Mouse (Mus musculus) yolk sac, embryonic 10.5 days (tissue): ENCODE results near the gene Nsun7.

Experiments
- DNase-seq: peaks from one replicate; pipeline ENCODE4 v3.0.0-alpha.2; 2017; ENCODE audit warnings: low spot score

Gene Nsun7

DNA sequence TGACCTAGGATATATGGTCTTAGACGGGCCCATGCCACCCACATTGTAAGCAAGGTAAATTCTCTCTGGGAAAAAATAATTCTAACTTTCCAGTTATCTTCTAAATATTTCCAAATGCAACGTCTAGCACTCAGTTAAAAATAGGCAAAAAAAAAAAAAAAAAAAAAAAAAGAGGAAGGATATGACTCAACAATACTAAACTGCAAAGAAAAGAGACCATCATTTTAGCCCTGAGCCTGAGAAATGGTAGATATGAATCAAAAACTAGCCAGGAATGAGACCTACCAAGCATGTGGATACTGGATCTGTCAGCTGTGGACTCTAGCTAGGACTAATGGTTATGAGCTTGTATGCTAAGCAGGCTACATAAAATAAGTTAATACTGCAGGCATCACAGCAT, 20.0 kb downstream of the Nsun7 start:
- no peak for DNase-seq

DNA sequence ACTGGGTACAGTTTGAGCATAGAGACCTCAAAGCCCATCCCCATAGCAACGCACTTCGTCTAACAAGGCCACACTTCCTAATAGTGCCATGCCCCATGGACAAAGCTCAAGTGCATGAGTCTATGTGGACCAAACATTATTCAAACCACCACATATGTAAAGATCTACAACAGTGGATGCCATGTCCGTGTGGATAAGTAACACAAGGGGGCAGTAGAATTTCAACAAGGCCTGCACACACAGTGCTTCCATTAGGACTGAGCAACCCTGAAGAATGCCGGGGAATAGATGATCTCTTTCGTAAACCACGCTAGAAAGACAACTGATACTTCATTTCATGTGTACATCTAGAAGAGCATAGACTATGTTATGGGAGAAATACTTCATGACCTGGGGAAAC, 21.0 kb downstream of the Nsun7 start:
- DNase-seq, result no peak

DNA sequence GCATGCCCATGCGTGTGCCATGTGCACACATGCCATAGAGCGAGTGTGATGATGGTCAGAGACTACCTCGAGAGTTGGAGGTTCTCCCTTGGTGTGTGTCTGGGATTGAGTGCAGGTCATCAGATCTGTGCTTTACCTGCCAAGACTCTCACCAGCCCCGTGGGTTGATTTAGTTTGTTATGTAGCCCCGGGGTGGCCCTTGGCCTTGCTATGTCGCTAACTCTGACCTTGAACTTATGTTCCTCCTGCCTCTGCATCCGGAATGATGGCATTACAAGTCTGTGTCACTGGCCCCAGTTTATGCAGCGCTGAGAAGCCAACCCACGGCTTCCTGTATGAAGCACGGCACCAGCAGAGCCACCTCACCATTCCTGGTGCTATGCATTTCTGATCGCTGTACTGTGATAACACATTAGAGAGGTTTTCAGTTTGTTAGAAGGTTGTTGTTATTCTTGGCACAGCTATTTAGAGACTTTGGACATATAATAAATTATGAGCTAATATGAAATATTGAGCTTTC, 34.5 kb downstream of the Nsun7 start:
- no peak for DNase-seq

DNA sequence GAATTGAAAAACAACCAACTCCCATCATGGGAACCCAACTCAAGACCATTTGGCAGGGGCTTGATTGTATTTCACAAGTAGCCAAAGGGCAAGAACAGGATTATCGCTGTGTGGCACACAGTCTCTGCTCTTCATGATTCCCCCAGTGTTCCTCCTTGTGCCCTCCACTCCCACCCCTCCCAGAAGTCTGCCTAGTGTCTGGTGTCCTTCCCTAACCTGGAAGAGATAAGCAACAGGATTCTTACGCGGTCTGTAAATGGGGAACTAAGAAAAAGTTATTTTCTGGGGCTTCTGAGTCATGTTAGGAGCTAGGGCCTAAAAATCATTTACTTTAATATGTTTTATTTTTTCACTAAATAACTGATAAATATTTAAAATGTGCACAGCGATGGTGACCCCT, 35.3 kb downstream of the Nsun7 start:
- DNase-seq, result no peak

DNA sequence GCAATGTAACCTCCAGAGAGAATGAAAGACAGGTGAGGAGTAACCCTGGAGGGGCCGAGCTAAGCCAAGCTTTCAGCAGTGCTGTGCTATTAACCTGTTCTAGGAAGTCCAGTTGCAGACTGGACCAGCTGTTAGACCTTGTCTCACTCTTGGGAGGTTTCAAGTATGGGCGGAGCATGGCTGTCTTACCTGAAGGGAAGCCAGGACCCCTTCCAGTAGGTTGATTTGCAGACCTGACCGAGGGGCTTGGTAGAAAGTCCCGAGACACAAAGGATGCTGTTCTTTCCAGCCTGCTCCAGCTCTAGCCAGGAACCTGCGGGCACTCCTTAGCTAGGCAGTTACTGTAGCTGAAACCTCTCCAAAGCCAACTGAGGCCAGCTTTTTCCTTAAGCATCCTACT, 36.4 kb downstream of the Nsun7 start:
- no peak for DNase-seq

DNA sequence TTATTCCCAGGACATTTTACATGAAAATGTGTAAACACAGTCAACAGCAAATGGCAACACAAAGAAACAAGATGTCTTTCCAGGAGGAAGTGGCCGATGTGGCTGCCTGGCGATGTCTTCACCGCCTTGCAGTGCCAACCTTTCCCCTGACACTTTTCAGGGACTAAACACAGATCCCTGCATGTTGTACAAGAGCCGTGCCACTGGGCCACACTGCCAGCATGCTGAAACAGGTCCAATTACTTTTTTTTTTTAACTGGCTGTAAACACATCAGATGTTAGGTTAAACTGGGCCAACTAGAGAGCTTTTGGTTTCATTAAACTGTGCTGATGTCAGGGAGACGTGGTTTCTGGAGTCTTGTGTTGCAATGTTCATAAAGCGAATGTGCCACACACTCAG, 39.2 kb downstream of the Nsun7 start:
- DNase-seq, result no peak

DNA sequence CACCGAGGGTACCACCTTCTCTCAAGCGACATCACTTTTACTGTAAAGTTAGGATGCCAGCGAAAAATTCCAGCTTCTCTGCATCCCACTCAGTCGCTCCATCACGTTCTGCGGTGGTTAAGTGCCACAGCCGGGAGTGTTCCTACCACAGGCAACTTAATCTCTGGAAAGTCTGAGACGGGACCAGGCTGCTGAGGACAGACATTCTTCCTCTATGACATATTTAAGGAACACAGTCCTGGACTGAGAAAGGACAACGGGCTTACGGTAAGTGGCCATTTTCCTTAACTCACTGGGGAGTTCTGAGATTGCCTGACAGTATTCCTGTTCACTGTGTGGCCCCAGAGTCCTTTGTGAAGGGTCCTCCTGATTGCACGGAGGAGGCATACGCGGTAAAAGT, 40.9 kb downstream of the Nsun7 start:
- DNase-seq, result no peak

DNA sequence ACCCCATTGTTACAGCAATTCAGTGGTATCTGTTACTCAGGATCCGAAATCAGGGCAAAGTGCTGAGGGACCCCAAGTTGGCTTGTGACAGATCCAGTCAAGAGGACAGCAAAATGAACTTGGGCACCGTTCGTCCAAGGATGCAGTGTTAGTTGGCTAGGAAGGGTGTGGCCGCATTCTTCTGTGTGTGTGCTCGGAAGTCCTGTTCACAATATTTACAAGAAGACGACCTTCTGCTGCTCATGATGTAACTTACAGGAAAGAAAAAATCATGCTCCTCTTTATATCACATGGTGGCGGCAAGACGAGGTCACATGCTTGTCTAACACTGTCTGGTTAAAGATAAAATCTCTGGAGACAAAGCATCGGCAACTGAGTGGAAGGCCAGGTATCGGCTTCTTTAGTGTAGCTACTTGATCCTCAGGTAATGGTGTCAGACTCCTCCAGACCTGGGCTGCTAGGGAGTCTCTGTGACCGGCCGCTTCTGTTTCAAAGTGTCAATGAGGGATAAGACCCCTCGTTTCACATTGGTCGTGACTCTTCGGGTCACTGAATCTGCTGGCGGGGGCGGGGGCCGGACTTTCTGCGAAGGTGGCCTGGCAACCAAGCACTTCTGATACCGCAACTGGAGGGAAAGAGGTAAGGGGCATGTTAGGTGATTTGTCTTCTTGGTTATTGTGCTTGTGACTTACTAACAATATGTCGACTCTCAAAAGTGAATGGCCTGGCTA, 42.6 kb downstream of the Nsun7 start:
- DNase-seq, result no peak

DNA sequence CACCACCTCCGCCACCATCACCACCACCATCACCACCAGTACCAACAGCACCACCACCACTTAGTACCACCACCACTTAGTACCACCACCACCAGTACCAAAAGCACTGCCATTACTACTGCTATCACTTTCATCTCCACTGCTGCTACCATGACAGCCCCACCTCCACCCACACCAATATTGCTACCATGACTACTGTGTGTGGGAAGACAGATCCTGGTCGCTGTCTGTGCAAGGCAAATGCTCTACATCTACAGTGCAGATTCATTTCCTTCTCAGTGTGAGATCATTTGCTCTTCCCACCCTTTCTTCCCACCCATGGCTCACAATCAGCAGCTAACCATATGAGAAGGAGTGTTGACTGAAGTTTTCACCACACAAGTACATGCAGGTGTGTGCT, 43.2 kb downstream of the Nsun7 start:
- no peak for DNase-seq

DNA sequence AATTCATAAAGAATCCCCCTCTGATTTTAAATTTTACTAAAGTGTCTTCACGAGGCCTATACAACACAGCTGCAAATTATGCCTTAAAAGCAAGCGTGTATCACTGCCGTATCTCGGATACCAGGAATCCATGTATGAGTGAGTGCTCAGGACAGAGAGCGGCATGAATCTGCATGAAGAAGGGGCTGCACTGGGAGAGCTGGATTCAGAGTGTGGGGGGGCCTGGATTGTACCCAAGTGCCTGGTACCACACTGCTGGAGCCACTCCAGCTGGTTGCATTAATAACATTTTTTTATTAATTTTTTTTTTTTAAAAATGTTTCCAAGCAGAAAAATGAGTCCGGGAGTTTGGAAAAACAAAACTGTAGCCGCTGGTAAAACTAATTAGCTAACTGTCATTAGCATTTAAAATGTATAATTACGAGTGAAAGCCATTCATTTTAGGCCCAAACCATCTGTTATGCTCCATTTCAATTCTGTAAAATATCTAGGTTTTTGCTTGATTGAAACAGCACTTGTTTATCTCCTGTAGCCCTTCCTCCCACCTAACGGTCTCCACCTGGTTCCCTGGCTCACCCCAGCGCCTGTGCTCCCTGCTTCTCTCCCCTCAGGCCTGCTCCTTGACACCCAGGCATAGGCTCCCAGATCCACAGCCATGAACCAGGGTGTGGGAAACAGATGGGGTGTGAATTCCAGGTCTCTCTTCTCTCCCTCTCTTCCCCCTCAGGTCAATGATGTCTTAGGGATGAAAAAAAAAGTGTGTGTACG, 44.8 kb downstream of the Nsun7 start:
- no peak for DNase-seq

DNA sequence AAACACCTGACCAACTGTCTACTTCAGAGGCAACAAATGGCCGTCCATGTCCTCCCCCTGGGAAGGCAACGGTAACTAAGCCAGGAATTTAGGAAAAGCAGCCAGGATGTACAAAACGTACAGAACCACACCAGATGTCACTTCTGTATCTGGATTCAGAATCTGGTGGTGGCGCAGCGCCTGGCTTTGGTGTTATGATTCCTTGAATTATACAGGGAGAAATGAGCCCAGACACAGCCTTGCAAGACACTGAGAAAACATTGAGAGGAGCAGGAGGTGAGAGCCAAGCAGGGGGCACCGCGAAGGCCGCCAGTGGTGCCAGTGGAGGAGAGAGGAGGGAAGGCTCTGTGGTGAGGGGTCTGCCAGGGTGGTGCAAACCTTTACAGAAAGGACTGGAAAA, 45.8 kb downstream of the Nsun7 start:
- no peak for DNase-seq

DNA sequence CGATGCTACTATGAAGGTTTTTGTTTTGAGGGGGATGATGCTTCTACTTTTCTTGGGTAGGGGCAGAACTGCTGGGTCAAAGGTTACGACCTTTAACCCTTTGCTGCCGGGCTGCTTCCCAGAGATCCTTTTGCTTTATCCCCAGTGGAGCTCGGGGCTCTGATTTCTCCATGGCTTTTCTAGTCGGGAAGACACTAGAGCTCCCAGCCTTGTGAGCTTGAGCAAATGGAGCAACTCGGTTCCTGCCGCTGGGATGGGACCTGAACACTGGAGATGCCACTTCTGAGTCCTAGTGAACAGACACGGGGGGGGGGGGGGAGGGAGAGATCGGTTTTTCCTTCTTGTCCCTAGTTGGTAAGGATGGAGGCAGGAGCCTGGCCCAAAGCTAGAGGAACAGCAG, 50.6 kb downstream of the Nsun7 start:
- no peak for DNase-seq

DNA sequence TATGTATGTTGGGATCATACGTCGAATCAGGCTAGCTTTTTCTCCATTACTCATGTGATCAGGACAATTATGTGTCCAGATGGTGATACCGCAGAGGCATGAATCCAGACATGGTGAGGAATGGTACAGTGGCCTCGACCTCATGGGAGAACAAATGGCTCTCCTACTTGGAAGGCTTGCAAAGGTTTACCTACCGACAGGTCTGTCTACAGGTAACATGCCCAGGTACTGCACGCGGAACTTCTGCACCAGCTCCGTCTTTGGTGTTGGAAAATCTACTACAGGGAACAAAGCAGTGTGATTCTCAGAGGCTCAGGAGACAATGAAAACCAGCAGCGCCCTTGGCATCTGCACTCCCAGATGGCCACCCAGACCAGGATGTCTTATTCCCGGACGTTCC, 51.1 kb downstream of the Nsun7 start:
- DNase-seq, result no peak

DNA sequence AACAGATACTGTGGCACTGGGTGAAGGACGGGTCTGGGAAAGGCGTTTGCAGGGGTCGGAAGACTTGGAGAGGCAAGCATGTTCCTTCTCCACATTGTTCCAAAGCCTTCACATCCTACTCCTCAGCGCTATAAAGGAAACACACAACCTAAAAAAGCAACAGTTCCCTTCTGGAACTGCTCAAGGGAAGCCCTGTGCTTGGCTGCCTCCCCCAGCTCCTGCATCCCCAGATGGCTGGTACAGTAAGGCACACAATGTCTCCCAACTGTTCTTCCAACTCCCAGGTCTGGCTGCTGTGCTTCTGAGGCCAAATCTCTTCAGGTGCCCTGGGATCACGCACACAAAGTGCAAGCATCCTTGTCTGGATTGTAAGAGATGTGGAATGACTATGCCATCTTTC, 56.1 kb downstream of the Nsun7 start:
- no peak for DNase-seq

DNA sequence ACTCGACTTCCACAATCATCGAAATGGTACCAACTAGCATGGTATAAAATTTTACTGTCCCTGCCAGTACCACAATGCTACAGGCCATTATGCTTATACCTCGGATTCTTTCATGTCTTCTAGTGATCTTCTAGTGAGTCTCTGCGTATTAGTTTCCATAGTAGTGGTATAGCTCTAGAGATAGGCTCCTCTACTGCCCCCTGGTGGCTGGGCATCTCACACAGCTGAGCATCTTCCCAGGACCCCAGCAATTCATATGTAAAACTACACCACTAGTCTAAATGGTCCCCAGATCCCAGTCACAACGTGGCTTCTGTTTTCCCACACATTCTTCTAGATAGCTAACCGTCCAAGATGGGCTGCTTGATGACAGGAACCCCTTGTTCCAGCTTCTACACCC, 59.6 kb downstream of the Nsun7 start:
- DNase-seq, result no peak

DNA sequence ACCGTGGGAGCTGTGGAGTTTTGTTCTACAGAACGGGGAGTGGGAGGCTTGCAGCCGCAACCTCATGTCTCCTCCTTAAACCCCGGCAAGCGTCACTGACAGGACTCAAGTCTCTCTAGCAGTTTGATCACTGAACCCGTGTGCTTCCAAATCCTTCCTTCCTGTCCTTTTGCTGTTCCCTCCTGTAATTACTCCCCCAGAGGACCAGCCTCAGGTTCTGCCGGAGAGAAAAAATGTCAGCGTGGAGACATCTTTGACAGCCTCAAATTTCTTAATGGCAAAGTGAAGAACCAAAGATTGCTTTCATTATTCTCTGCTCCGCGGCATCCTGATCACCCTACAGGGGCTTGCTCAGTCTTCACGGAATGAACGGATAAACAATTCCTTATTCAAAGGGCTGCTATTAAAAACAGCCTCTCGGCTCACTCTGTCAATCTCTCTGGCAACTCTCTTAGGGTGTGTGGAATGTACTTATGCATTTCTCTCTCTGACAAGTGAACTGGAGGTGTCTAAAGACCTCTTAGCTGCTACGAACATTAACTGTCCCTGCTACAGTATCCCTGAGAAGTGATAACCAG, 60.2 kb downstream of the Nsun7 start:
- DNase-seq, result no peak

DNA sequence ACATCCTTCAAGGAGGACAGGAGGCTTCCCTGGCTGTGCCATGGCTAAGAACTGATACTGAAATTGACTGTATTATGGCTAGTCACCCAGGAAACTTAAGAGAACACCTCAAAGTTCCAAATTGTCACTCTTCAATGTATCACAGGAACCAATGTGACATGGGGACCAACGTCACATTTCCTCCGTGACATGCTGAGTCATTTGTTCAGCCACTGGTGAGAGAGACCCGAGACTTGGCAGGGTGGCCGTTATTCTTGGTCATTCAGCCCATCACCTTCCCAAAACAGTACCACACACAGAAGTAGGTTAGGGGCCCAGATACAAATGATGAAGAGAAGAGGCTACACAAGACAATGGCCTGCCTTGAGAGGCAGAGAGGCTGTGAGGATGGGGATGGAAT, 63.4 kb downstream of the Nsun7 start:
- DNase-seq, result no peak

DNA sequence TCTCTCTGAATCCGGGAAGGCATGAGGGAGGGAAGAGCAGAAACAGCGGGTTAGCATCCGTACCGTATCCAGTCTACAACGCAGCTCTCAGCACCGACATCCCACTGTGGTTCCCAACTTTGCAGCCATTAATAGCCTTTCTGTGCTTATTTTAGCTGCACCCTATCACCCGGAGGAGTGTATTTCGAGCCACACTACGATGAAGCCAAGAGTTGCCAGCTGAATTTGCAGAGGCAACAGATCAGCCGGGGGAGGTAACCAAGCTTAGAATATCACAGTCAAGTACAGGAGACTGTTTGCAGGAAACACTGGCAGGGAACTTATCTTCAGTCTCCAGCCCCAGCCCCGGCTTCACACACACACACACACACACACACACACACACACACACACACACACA, 63.9 kb downstream of the Nsun7 start:
- DNase-seq, result no peak

DNA sequence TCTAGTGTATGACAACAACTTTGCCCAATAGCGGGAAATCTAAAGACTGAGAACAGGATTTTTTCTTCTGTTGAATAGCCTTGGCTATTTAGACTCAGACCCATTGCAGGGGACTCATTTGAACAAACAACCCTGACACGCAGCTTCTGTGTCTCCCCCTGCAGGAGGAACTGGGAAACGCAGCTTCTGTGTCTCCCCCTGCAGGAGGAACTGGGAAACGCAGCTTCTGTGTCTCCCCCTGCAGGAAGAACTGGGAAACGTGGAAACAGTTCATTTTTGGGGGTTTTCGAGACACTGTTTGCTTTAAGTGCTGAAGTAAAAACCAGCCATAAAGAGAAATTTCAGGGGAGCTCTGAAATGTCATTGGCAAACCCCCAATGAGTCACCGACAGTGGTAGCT, 66.7 kb downstream of the Nsun7 start:
- DNase-seq, result no peak

DNA sequence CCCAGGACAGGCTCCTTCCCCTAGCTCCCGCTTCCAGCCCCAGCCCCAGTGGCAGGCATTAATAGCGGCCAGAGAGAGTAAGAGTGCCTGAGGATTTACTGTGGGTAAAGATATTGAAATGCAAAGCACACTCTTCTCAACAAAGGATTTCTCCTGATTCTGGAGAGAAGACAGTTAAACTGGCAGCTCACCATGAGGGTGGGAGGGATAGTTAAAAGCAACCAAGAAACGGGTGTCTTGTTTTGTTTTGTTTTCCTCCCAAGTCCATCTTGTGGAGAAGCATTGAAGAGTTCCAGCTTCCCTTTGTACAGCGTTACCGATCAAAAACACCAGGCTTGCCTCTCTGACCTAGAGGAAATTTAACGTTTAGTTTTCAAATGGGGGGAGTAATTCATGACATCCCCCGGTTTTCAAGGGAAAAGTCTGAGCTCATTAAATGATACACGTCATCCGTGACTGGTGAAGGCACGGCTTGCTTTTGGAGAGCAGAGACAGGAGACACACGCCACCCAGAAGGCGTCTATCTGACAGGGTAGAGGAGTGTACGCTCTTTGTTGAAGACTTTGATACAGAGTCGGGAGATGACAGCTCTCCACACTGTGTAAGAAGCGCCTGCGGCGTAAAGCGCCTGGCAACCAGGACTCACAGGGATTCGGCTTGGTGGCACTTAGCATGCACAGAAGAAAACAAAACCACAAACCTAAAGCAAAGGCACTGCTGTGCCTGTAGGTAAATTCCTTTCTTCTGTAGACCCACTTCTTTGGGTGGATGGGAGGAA, 68.4 kb downstream of the Nsun7 start:
- DNase-seq, result no peak

DNA sequence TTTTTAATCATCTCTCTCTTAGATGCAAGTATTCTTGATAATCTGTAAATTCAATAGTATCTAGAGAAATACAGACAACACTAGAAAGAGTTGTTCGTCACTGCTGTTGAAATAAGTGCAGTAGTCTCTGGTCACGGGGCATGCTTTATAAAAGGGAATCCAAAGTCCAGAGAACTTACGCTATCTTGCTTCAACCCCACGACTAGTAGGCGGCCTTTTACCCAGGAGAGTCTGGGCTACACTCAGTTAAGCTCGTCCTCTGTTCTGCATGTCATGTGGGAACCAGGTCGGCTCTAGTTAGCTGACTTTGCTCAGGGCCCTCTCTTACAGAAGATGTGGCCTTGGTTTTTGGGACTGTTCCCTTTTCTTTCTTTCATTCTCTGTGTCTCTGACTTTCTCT, 69.1 kb downstream of the Nsun7 start:
- DNase-seq, result peak; percentile 56

DNA sequence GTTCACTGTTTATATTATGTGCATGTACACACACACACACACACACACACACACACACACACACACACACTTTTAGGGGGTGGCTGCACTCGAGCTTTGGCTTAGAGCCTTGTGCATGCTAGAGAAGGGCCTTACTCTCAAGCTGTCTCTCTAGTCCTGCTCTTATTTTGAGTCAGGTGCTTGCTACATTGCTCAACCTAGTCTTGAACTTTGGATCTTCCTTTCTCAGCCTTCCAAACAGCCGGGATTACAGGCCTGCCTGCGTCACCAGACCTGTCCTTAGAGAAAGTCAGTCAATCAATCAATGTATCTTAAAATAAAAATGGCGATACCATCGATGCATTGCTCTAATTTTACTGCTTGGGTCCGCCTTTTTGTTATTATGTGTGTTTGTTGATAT, 71.1 kb downstream of the Nsun7 start:
- peak; percentile 76 for DNase-seq
